Mouse (Mus musculus): ENCODE data around the gene Sh3rf1. TPM values are rescaled to one million over a fixed set of nuclear protein-coding genes. Genes with fewer than 3 reads are reported as not detected.

The Sh3rf1 gene
- 3.8 TPM for polyA plus RNA-seq (2012; fragmentation: generic; extraction: Trizol)
- long read RNA-seq, experiment 1, partial matches to known transcripts = 1 of 2 reads
- long read RNA-seq, experiment 1, other reads (novel, unspliced or antisense) = 1 of 2 reads
- long read RNA-seq, experiment 2, full-length matches to known transcripts = 3 of 12 reads
- long read RNA-seq, experiment 2, partial matches to known transcripts = 7 of 12 reads
- long read RNA-seq, experiment 2, other reads (novel, unspliced or antisense) = 2 of 12 reads

GRCm38 (mm10) chr8:61223729-61224379 lies at the start of gene Sh3rf1:
Sh3rf1 (plus strand) TSS chr8:61223872.
- TF ChIP-seq CTCF (IDR thresholded peaks at IDR 0.05; ENCODE audit: control insufficient read depth, insufficient read depth, insufficient read length) (peak; percentile 48), MYOD1 (IDR thresholded peaks at IDR 0.05; ENCODE audit: control insufficient read depth, insufficient read length, low read depth) (no peak)
- peaks cover 39% of the 10 kb centered on the region for H3K79me2 ChIP-seq (ENCODE audit: control insufficient read depth, insufficient read depth)
- H3K36me3 ChIP-seq (ENCODE audit: control insufficient read depth, insufficient read depth) = no peaks in the 10 kb centered on the region
- H3K4me3 ChIP-seq (ENCODE audit: insufficient read depth, poor library complexity, severe bottlenecking) = peak within 1 kb of the TSS; percentile 56
- peaks cover 8% of the 10 kb centered on the region for H3K79me3 ChIP-seq (ENCODE audit: low read depth)
- H3ac ChIP-seq (ENCODE audit: control insufficient read depth, insufficient read length, low read depth) = peak within 1 kb of the TSS; percentile 87
- H3K27me3 ChIP-seq (ENCODE audit: control insufficient read depth, insufficient read depth, insufficient read length) = no peaks in the 10 kb centered on the region

DNA sequence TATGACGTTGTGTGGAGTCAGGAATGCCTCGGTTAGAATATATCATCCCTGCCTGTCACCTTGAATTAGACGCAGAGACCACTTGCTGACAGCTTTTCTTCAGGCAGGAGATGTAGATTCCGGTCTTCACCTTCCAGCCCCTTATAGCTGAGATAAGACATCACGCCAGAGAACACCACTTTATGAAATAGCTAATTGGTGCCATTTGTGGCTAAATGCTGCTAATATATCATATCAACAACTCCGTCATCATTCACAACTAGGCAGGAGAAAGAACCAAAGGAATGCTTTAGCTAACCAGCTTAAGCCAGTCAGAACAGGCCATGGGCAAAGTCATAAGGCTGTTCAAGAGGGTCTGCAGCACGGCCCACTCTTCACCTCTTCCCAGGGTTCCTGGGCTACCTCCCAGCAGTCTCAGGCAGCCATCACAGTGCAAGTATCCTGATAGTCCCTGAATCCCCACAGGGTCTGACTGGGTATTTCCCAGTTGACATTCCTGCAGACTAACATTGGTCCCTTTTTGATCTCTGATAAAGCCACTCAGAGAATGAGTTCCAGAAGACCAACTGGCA lies 49.7 kb upstream of the Sh3rf1 start:
- H3K4me3 ChIP-seq (ENCODE audit: insufficient read depth, poor library complexity, severe bottlenecking) = no peak overlapping the region
- H3K79me2 ChIP-seq (ENCODE audit: control insufficient read depth, insufficient read depth) = no peaks in the 10 kb centered on the region
- H3K79me3 ChIP-seq (ENCODE audit: low read depth) = no peaks in the 10 kb centered on the region
- H3K36me3 ChIP-seq (ENCODE audit: control insufficient read depth, insufficient read depth) = no peaks in the 10 kb centered on the region
- TF ChIP-seq MYOD1 (IDR thresholded peaks at IDR 0.05; ENCODE audit: control insufficient read depth, insufficient read length, low read depth) (no peak), CTCF (IDR thresholded peaks at IDR 0.05; ENCODE audit: control insufficient read depth, insufficient read depth, insufficient read length) (no peak), USF1 (IDR thresholded peaks at IDR 0.05; ENCODE audit: low read depth) (no peak), CEBPB (IDR thresholded peaks at IDR 0.05; ENCODE audit: low read depth) (no peak), FOSL1 (IDR thresholded peaks at IDR 0.05; ENCODE audit: insufficient read depth, low read length, poor library complexity, severe bottlenecking) (no peak)
- no peaks in the 10 kb centered on the region for H3K27me3 ChIP-seq (ENCODE audit: control insufficient read depth, insufficient read depth, insufficient read length)
- H3ac ChIP-seq (ENCODE audit: control insufficient read depth, insufficient read length, low read depth) = no peak overlapping the region

- H3ac ChIP-seq (ENCODE audit: control insufficient read depth, insufficient read length, low read depth) = no peak overlapping the region
- no peak overlapping the region for H3K4me3 ChIP-seq (ENCODE audit: insufficient read depth, poor library complexity, severe bottlenecking)
- no peaks in the 10 kb centered on the region for H3K27me3 ChIP-seq (ENCODE audit: control insufficient read depth, insufficient read depth, insufficient read length)
- H3K79me3 ChIP-seq (ENCODE audit: low read depth) = no peaks in the 10 kb centered on the region
- TF ChIP-seq MYOD1 (IDR thresholded peaks at IDR 0.05; ENCODE audit: control insufficient read depth, insufficient read length, low read depth) (no peak), CTCF (IDR thresholded peaks at IDR 0.05; ENCODE audit: control insufficient read depth, insufficient read depth, insufficient read length) (no peak), FOSL1 (IDR thresholded peaks at IDR 0.05; ENCODE audit: insufficient read depth, low read length, poor library complexity, severe bottlenecking) (no peak)
- H3K36me3 ChIP-seq (ENCODE audit: control insufficient read depth, insufficient read depth) = no peaks in the 10 kb centered on the region
- H3K79me2 ChIP-seq (ENCODE audit: control insufficient read depth, insufficient read depth) = no peaks in the 10 kb centered on the region
Measured at GRCm38 (mm10) chr8:61175876-61176275, 47.8 kb upstream of the Sh3rf1 start.

- H3K79me2 ChIP-seq (ENCODE audit: control insufficient read depth, insufficient read depth) = no peaks in the 10 kb centered on the region
- no peaks in the 10 kb centered on the region for H3K27me3 ChIP-seq (ENCODE audit: control insufficient read depth, insufficient read depth, insufficient read length)
- TF ChIP-seq CEBPB (IDR thresholded peaks at IDR 0.05; ENCODE audit: low read depth) = no peak
- no peak overlapping the region for H3K4me3 ChIP-seq (ENCODE audit: insufficient read depth, poor library complexity, severe bottlenecking)
- H3K79me3 ChIP-seq (ENCODE audit: low read depth) = no peaks in the 10 kb centered on the region
- no peak overlapping the region for H3ac ChIP-seq (ENCODE audit: control insufficient read depth, insufficient read length, low read depth)
- H3K36me3 ChIP-seq (ENCODE audit: control insufficient read depth, insufficient read depth) = no peaks in the 10 kb centered on the region
Measured at GRCm38 (mm10) chr8:61177680-61178593, 45.7 kb upstream of the Sh3rf1 start.

GRCm38 (mm10) chr8:61178594-61179140 lies 45.0 kb upstream of the Sh3rf1 start:
- Histone ChIP-seq H3K36me3 (ENCODE audit: control insufficient read depth, insufficient read depth) (no peaks in the 10 kb centered on the region), H3K4me3 (ENCODE audit: insufficient read depth, poor library complexity, severe bottlenecking) (no peak overlapping the region), H3ac (ENCODE audit: control insufficient read depth, insufficient read length, low read depth) (no peak overlapping the region), H3K27me3 (ENCODE audit: control insufficient read depth, insufficient read depth, insufficient read length) (no peaks in the 10 kb centered on the region), H3K79me2 (ENCODE audit: control insufficient read depth, insufficient read depth) (no peaks in the 10 kb centered on the region), H3K79me3 (ENCODE audit: low read depth) (no peaks in the 10 kb centered on the region)
- no peak for TF ChIP-seq MYOG (IDR thresholded peaks at IDR 0.05; ENCODE audit: control insufficient read depth, extremely low read depth, insufficient read length)
- TF ChIP-seq CTCF (IDR thresholded peaks at IDR 0.05; ENCODE audit: control insufficient read depth, insufficient read depth, insufficient read length) = no peak
- no peak for TF ChIP-seq CEBPB (IDR thresholded peaks at IDR 0.05; ENCODE audit: low read depth)
- TF ChIP-seq FOSL1 (IDR thresholded peaks at IDR 0.05; ENCODE audit: insufficient read depth, low read length, poor library complexity, severe bottlenecking) = no peak
- TF ChIP-seq USF1 (IDR thresholded peaks at IDR 0.05; ENCODE audit: low read depth) = no peak
- no peak for TF ChIP-seq MAX (IDR thresholded peaks at IDR 0.05)
- no peak for TF ChIP-seq MYOD1 (IDR thresholded peaks at IDR 0.05; ENCODE audit: control insufficient read depth, insufficient read length, low read depth)

Data from C2C12 (cell line).